Mouse (Mus musculus) cerebellum, adult 2 months (tissue): Measurements from ENCODE around the gene Enpp6.

Experiments
- CTCF ChIP-seq: fragments of 200-500 bp; IDR thresholded peaks from 2 replicates; pipeline ENCODE4 v1.5.1; 2011; ENCODE audit warnings: low read depth, mild to moderate bottlenecking, control low read depth, low read length, moderate library complexity, borderline replicate concordance; ENCODE audit not compliant: insufficient read depth
- POLR2A ChIP-seq: fragments of 200-500 bp; IDR thresholded peaks from 2 replicates; pipeline ENCODE4 v1.6.1; 2011; ENCODE audit warnings: low read length, control low read depth, borderline replicate concordance; ENCODE audit not compliant: insufficient read depth

- TF ChIP-seq CTCF = no peak
- TF ChIP-seq POLR2A = no peak
These were observed 61.9 kb downstream of the Enpp6 start for GRCm38 (mm10) chr8:47048584-47048983.
